Mouse (Mus musculus) ovary, postnatal 36 days (tissue): ENCODE measurements around the gene Ctse.
"Not testable (repeated sequence)": the region's sequence is repeated elsewhere in the genome, so short reads cannot be mapped to it uniquely, and the experiment has no call there.

Experiments
- DNase-seq: peaks from one replicate; pipeline ENCODE4 v3.0.0; 2022; ENCODE audit warnings: low spot score, mixed read lengths

The Ctse gene

GRCm38 (mm10) chr1:131637791-131638540, at the start of gene Ctse:
Ctse (plus strand) TSS chr1:131638306.
- DNase-seq, result no peak

DNA sequence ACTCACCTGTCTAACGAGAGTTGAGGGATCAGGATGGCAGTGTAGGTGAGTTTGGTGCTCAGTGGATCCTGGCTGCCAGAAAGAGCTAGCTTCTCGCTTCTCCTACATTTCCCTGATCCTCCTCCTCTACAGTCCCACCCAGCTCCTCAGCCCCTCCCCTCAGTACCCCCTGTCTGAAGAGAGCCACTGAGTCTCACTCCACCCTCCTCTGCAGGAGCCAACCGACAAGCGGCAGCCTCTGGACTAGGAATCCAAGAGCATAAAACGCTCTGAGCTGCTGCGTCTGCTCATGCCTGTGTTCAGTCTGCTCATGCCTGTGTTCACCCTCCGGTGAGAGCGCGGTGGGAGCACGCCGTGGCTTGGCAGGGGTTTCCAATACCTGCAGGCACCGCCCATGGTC, 39.2 kb upstream of the Ctse start, which contains the start of gene Avpr1b:
Gene Avpr1b (plus strand): TSS at position 335 of the 400 bp plus-strand sequence.
- DNase-seq, result no peak

- no peak for DNase-seq
Observed at GRCm38 (mm10) chr1:131600314-131600713, 37.8 kb upstream of the Ctse start.

DNA sequence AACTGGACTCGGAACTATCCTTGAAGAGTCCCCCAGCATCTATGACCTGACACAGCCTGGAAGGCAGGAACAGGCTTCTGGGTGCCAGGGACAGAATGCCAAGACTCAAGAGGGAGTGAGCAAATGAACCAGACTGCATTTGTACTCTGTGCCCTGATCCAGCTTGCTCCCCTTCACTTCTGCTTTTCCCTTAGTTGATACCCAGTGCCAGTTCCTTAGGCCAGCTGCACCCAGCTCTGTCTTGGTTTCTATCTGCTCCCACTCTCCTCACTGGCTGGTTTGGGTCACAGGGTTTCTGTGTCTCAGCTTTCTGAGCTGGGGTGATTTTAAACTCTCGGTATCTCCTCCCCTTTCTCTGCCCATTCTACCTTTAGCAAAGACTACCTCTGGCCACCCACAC, 31.4 kb upstream of the Ctse start:
- no peak for DNase-seq

- DNase-seq, result no peak
Observed at GRCm38 (mm10) chr1:131612556-131613155, 25.4 kb upstream of the Ctse start.

DNA sequence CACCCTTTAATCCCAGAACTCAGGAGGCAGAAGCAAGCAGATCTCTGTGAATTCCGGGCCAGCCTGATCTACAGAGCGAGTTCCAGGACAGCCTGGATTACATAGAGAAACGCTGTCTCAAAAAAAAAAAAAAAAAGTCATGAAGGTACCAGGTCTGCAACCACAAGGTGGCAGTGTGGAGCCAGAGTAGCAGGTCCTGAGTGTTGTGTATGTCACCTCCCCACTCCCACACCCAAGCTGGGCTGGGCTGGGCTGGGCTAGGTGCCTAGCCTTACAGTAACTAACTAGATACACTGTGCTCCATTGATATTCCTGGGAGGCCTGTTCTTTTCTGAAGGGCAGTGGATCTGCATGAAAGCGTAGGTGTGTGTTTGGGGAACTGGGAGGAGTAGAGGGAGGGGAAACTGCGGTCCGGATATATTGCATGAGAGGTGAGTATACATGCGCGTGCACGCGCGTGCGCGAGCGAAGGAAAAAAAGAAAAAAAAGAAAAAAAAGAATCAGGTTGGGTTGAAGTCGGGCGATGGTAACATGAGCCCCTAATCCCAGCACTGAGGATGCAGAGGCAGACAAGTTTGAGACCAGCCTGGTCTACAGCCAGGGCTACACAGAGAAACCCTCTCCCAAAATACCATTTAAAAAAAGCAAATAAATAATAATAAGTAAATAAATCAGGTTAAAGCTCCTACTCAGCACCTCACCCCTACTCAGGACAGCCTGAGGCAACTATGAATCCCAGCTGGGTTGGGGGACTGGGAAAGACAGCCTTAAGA, 24.6 kb upstream of the Ctse start:
- DNase-seq, result peak; percentile 68

GRCm38 (mm10) chr1:131614641-131615040, 23.5 kb upstream of the Ctse start:
- DNase-seq, result no peak

DNA sequence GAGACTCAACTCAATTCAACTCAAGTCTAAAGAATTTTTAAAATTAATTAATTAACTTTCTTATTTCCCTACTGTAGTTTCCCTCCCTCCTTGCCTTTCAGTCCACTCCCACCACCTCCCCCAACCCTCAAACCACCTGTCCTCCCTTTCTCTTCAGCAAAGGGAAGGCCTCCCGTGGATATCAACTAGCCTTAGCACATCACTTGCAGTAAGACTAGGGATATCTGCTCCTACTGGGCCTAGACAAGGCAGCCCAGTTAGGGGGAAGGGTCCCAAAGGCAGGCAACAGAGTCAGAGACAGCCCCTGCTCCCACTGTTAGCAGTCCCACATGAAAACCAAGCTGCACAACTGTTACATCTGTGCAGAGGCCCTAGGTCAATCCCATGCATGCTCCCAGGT, 22.0 kb upstream of the Ctse start:
- DNase-seq, result no peak

DNA sequence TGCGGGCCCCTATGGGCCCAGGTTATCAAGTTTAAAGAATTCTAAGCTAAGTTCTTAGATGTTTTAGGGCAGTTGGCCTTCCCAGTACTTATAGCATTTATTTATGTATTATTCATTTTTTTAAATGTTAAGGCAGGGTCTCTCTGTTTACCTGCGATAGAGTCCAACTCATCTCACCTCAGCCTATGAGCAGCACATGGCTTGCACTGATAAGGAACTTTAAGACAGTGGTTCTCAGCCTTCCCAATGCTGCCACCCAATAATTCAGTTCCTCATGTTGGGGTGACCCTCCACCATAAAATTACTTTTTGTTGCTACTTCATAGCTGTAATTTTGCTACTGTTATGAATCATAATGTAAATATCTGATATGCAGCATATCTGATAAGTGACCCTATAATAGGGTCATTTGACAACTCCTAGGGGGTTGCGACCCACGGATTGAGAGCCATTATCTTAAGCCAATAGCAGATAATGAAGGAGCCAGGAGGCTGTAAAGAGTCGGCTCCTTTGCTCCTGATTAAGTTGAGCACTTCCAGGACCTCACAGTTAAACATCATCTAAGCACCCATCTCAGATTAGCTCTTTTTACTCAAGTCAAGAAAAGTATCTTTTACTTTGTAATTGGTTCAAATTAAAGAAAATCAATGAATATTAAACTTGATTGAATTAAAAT, 21.4 kb upstream of the Ctse start:
- DNase-seq, result no peak

DNA sequence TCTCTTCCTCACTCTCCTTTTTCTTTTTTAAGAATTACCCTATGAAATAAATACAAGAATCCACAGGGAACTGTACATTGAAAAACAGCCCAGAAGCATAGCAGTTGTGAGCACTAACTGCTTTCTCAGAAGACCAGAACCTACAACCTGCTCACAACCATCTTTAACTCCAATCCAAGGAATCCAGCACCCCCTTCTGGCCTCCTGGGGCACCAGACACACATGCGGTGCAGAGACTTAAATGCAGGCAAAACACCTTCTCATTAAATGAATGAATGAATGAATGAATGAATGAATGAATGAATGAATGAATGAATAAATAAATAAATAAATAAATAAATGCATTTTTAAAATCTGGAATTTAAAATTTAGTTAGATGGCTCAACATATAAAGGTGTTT, 19.5 kb upstream of the Ctse start:
- DNase-seq, result no peak

GRCm38 (mm10) chr1:131619348-131619747, 18.8 kb upstream of the Ctse start:
- no peak for DNase-seq

GRCm38 (mm10) chr1:131623644-131624043, 14.5 kb upstream of the Ctse start:
- no peak for DNase-seq

GRCm38 (mm10) chr1:131624175-131624835, 13.8 kb upstream of the Ctse start:
- no peak for DNase-seq

DNA sequence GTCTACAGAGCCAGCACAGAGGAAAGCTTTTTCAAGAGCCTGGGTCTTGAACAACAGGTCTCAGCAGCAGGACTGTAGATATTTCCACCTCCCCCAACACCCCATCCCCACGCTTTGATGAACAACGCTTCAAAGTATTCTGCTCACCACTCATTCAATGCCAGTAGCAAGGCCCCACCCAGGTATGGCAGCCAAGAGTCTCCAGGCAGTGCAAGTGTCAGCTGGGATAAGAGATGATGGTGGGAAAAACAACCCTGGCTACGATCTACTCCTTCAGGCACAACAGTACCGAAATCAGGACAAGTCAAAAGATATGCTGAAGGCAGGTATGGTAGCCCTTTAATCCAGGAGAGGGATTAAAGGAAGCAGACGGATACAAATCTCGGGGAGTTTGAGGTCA, 11.9 kb upstream of the Ctse start:
- DNase-seq, result no peak

DNA sequence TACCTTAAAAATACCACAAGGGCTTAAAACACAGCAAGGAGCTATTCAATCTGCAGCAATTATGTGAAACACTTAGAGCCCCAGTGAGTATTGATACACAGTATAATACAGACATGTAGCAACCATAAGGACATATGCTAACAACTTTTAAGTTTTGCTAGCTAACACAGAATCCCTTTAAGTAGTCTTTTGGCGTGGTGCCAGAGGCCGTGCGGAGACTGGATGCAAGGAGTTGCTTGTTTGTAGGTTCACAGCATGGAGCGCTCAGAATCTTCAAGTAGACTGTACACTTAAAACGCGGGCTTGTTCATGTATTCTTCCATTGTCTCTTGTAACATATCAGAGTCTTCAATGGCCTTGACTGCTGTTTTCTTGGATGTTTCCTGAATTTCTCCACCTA, 5.9 kb upstream of the Ctse start:
- DNase-seq, result not testable (repeated sequence)

- DNase-seq, result no peak
Observed at GRCm38 (mm10) chr1:131634495-131634894, 3.6 kb upstream of the Ctse start.

DNA sequence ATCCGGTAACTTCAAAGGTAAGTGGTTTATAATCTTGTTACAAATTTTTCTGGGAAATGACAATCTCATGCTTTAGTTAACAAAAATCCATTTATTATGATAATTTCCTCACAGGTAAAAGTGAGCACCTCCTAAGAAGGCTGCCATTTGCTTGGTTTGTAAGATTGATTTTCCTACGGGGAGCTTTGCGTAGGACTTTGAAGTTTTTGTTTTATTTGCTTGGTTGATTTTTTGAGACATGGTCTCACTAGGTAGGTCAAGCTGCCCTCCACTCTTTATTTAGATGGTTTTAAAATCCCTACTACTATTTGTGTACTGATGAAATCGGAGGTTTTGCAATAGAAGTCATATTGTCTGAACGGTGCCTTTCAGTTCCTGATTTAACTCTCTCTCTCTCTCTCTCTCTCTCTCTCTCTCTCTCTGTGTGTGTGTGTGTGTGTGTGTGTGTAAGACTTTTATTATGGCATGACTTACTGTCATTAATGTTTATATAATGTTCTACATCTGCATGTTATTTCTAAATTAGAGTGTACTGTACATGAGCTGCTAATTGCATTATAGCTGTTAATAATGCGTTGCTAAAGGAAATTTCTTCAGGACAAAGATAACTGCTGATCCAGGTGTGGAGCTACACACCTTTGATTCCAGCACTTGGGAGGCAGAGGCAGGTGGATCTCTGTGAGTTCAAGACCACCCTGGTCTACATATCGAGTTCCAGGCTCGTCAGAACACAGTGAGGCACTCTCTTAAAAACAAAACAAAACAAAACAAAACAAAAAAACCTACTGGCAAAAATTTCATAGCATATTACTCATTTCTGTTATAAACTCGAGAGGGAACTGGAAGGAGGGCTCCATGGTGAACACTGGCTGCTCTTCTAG, 675 bp downstream of the Ctse start:
- no peak for DNase-seq

- no peak for DNase-seq
Observed at GRCm38 (mm10) chr1:131640062-131640461, 2.0 kb downstream of the Ctse start.

DNA sequence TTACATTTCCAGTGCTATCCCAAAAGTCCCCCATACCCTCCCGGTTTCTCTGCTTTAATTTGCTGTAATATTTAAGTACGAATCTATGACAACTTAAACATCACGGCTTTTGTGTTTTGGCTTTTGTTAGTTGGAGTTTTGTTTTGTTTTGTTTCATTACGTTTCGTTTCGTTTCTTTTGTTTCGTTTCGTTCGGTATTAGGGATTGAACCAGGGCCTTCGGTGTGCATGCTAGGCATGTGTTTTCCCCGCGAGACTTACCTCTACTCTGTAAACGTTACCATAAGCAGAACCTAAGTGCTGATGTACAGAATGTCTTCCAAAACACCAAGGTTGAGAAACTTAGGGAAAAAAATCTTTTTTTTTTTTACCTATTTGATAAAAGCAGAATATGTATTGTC, 3.5 kb downstream of the Ctse start:
- DNase-seq, result no peak

DNA sequence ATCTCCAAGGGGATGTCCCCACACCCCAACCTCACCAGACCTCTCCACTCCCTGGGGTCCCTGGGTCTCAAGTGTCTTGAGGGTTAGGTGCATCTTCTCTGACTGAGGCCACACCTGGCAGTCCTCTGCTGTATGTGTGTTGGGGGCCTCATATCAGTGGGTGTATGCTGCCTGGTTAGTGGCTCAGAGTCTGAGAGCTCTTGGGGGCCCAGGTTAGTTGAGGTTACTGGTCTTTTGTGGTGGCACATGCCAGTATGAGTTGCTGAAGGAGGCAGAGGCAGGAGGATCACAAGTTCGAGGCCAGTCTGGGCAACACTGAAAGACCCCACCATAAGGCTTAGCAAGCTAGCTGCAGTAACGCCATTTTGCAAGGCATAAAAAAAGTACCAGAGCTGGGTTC, 4.1 kb downstream of the Ctse start:
- no peak for DNase-seq
